Mouse (Mus musculus) bone marrow, adult 2 months (tissue): ENCODE results near the gene Epb41l2. TPM values are rescaled to one million over a fixed set of nuclear protein-coding genes. Genes with fewer than 3 reads are reported as not detected.
A peak's percentile ranks its signal among the peaks of the same experiment; 100 is the strongest.

Experiments used
- H3K27ac ChIP-seq: fragments of 200-500 bp; 2 replicates; pipeline ENCODE4 v1.5.1; 2012; ENCODE audit warnings: low read depth, mild to moderate bottlenecking, control low read depth, inconsistent platforms, low read length; ENCODE audit not compliant: control insufficient read depth, poor library complexity, insufficient read depth
- H3K4me1 ChIP-seq: fragments of 200-500 bp; 2 replicates; pipeline ENCODE4 v1.6.1; 2011; ENCODE audit warnings: low read length; ENCODE audit not compliant: control insufficient read depth, insufficient read depth
- H3K4me3 ChIP-seq: fragments of 200-500 bp; replicated peaks from 2 replicates; pipeline ENCODE3; 2011; ENCODE audit warnings: mild to moderate bottlenecking, low read depth, low read length, control low read depth; ENCODE audit not compliant: control insufficient read depth
- CTCF ChIP-seq: fragments of 200-500 bp; IDR thresholded peaks from 2 replicates; pipeline ENCODE4 v1.5.1; 2011; ENCODE audit warnings: low read length, control low read depth; ENCODE audit not compliant: control insufficient read depth, insufficient read depth
- POLR2A ChIP-seq: fragments of 200-500 bp; IDR thresholded peaks from 2 replicates; pipeline ENCODE4 v1.6.1; 2011; ENCODE audit warnings: low read depth, mild to moderate bottlenecking, control low read depth, low read length, borderline replicate concordance; ENCODE audit not compliant: control insufficient read depth
- WGBS: fragments of 180-500 bp; shearing (Covaris S2); methylation state at CpG from one replicate; pipeline ENCODE4 v1.1.7; 2018; 5-methylcytosine and 5-hydroxymethylcytosine counted together
- polyA plus RNA-seq: library from polyadenylated mRNA; stranded (reverse); fragments of >200 nt; gene quantifications from 2 replicates; pipeline ENCODE4 v1.2.4, GENCODE M21; 2011; ENCODE audit warnings: low replicate concordance; ENCODE audit not compliant: missing spikeins, insufficient read depth, insufficient read length

The Epb41l2 gene
- polyA plus RNA-seq, result 13.0 and 34.9 TPM in 2 replicates

- H3K4me1 ChIP-seq, result no peaks in the 10 kb centered on the region; the same call in 1 of the 2 replicates
- 2% methylated on average over 53 of the region's 55 CpGs for WGBS
- peak within 1 kb of the TSS; percentile 85 for H3K4me3 ChIP-seq
- peak; percentile 74; the same call in 1 of the 2 replicates for TF ChIP-seq POLR2A
- TF ChIP-seq CTCF, result no peak
- H3K27ac ChIP-seq, result peak within 1 kb of the TSS; percentile 74
Measured at GRCm38 (mm10) chr10:25359208-25359958, at the start of gene Epb41l2. Epb41l2 (plus strand) TSS chr10:25359798.

GRCm38 (mm10) chr10:25309996-25310395, 49.6 kb upstream of the Epb41l2 start:
- no peaks in the 10 kb centered on the region for H3K4me1 ChIP-seq
- WGBS, result 83% methylated on average over 5 of the region's 5 CpGs
- TF ChIP-seq CTCF (no peak), POLR2A (no peak)
- no peak overlapping the region for H3K27ac ChIP-seq
- H3K4me3 ChIP-seq, result no peak overlapping the region

- Histone ChIP-seq H3K4me3 (no peak overlapping the region), H3K27ac (no peak overlapping the region), H3K4me1 (no peaks in the 10 kb centered on the region)
- TF ChIP-seq CTCF (no peak), POLR2A (no peak)
- 87% methylated on average over 4 of the region's 4 CpGs for WGBS
Measured at GRCm38 (mm10) chr10:25310736-25311135, 48.9 kb upstream of the Epb41l2 start.

GRCm38 (mm10) chr10:25311554-25312212, 47.9 kb upstream of the Epb41l2 start:
- TF ChIP-seq POLR2A, result no peak
- no peak for TF ChIP-seq CTCF
- Histone ChIP-seq H3K4me1 (no peaks in the 10 kb centered on the region), H3K27ac (no peak overlapping the region), H3K4me3 (no peak overlapping the region)
- 30% methylated on average over 9 of the region's 9 CpGs for WGBS

- Histone ChIP-seq H3K27ac (no peak overlapping the region), H3K4me3 (no peak overlapping the region), H3K4me1 (no peaks in the 10 kb centered on the region; the same call in 1 of the 2 replicates)
- TF ChIP-seq CTCF, result no peak
- no peak for TF ChIP-seq POLR2A
- 84% methylated on average over 17 of the region's 17 CpGs for WGBS
Measured at GRCm38 (mm10) chr10:25313856-25314584, 45.6 kb upstream of the Epb41l2 start.

- H3K4me3 ChIP-seq, result no peak overlapping the region
- TF ChIP-seq CTCF (no peak), POLR2A (no peak)
- no peaks in the 10 kb centered on the region; the same call in 1 of the 2 replicates for H3K4me1 ChIP-seq
- no peak overlapping the region for H3K27ac ChIP-seq
Measured at GRCm38 (mm10) chr10:25317665-25318064, 41.9 kb upstream of the Epb41l2 start.

GRCm38 (mm10) chr10:25318405-25318804, 41.2 kb upstream of the Epb41l2 start:
- no peaks in the 10 kb centered on the region; the same call in 1 of the 2 replicates for H3K4me1 ChIP-seq
- TF ChIP-seq POLR2A (no peak), CTCF (no peak)
- 5% methylated on average over 5 of the region's 5 CpGs for WGBS
- no peak overlapping the region for H3K27ac ChIP-seq
- no peak overlapping the region for H3K4me3 ChIP-seq

- no peak for TF ChIP-seq POLR2A
- TF ChIP-seq CTCF, result no peak
- Histone ChIP-seq H3K4me3 (no peak overlapping the region), H3K4me1 (no peaks in the 10 kb centered on the region; the same call in 1 of the 2 replicates), H3K27ac (no peak overlapping the region)
Measured at GRCm38 (mm10) chr10:25319531-25319930, 40.1 kb upstream of the Epb41l2 start.
